Mouse (Mus musculus) regulatory T cell (primary cell): ENCODE results near the gene Tns4.

Experiments used
- in situ Hi-C: fragments of 300-600 bp; cut with MboI, MseI; formaldehyde crosslinking; loops from one replicate; pipeline ENCODE4 v1.15.1; 2025; ENCODE audit warnings: high pct_unique_total_duplicates

The Tns4 gene

GRCm38 (mm10) chr11:99089077-99089601, at the start of gene Tns4:
Gene Tns4 (minus strand): TSS chr11:99089306.
- in situ Hi-C loops: loop anchor here (5.0 kb wide), 1 partner anchor 37 kb away; no protein-coding TSS in a partner anchor

- in situ Hi-C loops: no loop called here
Observed at GRCm38 (mm10) chr11:99137385-99137784, 48.3 kb upstream of the Tns4 start.

- in situ Hi-C loops: no loop called here
Observed at GRCm38 (mm10) chr11:99136961-99137360, 47.9 kb upstream of the Tns4 start.

- in situ Hi-C loops: no loop called here
Observed at GRCm38 (mm10) chr11:99136361-99136760, 47.3 kb upstream of the Tns4 start.

GRCm38 (mm10) chr11:99135047-99135440, 45.9 kb upstream of the Tns4 start:
- in situ Hi-C loops: no loop called here

- in situ Hi-C loops: no loop called here
Observed at GRCm38 (mm10) chr11:99134266-99135046, 45.4 kb upstream of the Tns4 start.

- in situ Hi-C loops: no loop called here
Observed at GRCm38 (mm10) chr11:99133285-99133897, 44.3 kb upstream of the Tns4 start.

GRCm38 (mm10) chr11:99132091-99132730, 43.1 kb upstream of the Tns4 start:
- in situ Hi-C loops: no loop called here

GRCm38 (mm10) chr11:99131463-99131840, 42.3 kb upstream of the Tns4 start:
- in situ Hi-C loops: no loop called here

- in situ Hi-C loops: no loop called here
Observed at GRCm38 (mm10) chr11:99130736-99131462, 41.8 kb upstream of the Tns4 start.

- in situ Hi-C loops: loop anchor here (10.0 kb wide), 1 partner anchor 194 kb away; no protein-coding TSS in a partner anchor
Observed at GRCm38 (mm10) chr11:99129287-99129686, 40.2 kb upstream of the Tns4 start.

GRCm38 (mm10) chr11:99127785-99128682, 38.9 kb upstream of the Tns4 start:
- in situ Hi-C loops: loop anchor here (10.0 kb wide), 1 partner anchor 193 kb away; no protein-coding TSS in a partner anchor

GRCm38 (mm10) chr11:99126482-99127253, 37.6 kb upstream of the Tns4 start:
- in situ Hi-C loops: loop anchor here (10.0 kb wide), 1 partner anchor 192 kb away; no protein-coding TSS in a partner anchor

GRCm38 (mm10) chr11:99124635-99125029, 35.5 kb upstream of the Tns4 start:
- in situ Hi-C loops: loop anchor here (5.0 to 10.0 kb wide), 2 partner anchors 82 to 190 kb away; partner anchors contain the start of gene Igfbp4

- in situ Hi-C loops: loop anchor here (5.0 to 10.0 kb wide), 2 partner anchors 82 to 189 kb away; partner anchors contain the start of gene Igfbp4
Observed at GRCm38 (mm10) chr11:99123977-99124634, 35.0 kb upstream of the Tns4 start.

GRCm38 (mm10) chr11:99122703-99123102, 33.6 kb upstream of the Tns4 start:
- in situ Hi-C loops: loop anchor here (5.0 to 10.0 kb wide), 2 partner anchors 80 to 188 kb away; partner anchors contain the start of gene Igfbp4

GRCm38 (mm10) chr11:99121218-99121631, 32.1 kb upstream of the Tns4 start:
- in situ Hi-C loops: loop anchor here (5.0 to 10.0 kb wide), 2 partner anchors 79 to 186 kb away; partner anchors contain the start of gene Igfbp4

- in situ Hi-C loops: loop anchor here (5.0 to 10.0 kb wide), 2 partner anchors 78 to 186 kb away; partner anchors contain the start of gene Igfbp4
Observed at GRCm38 (mm10) chr11:99120524-99121217, 31.6 kb upstream of the Tns4 start.
